Mouse (Mus musculus) megakaryocyte, embryonic 14.5 days (primary cell): Measurements from ENCODE around the gene C2cd4c. TPM values are rescaled to one million over a fixed set of nuclear protein-coding genes. Genes with fewer than 3 reads are reported as not detected.

ENCODE experiments used
- H3K27me3 ChIP-seq: replicated peaks from 2 replicates; pipeline ENCODE3; 2012; ENCODE audit warnings: inconsistent platforms
- H3K36me3 ChIP-seq: replicated peaks from 2 replicates; pipeline ENCODE3; 2012; ENCODE audit warnings: low read length, inconsistent platforms, mixed read lengths
- H3K4me1 ChIP-seq: 2 replicates; pipeline ENCODE4 v1.6.1; 2012; ENCODE audit warnings: inconsistent platforms
- H3K4me3 ChIP-seq: replicated peaks from 2 replicates; pipeline ENCODE3; 2012; ENCODE audit warnings: moderate library complexity, mild to moderate bottlenecking, inconsistent platforms
- H3K9me3 ChIP-seq: 2 replicates; pipeline ENCODE4 v1.6.1; 2012; ENCODE audit warnings: inconsistent platforms
- FLI1 ChIP-seq: IDR thresholded peaks from 2 replicates; pipeline ENCODE4 v1.6.1; 2012; ENCODE audit warnings: low read length, inconsistent platforms, mixed read lengths
- GATA1 ChIP-seq: IDR thresholded peaks from 3 replicates; pipeline ENCODE4 v1.6.1; 2012; ENCODE audit warnings: mixed read lengths, low read length, inconsistent platforms, borderline replicate concordance
- polyA plus RNA-seq: library from polyadenylated mRNA; stranded (reverse); fragments of >175 nt; gene quantifications from 2 replicates; pipeline ENCODE4 v1.2.3, GENCODE M21; 2012; ENCODE audit warnings: low replicate concordance; ENCODE audit not compliant: insufficient read depth

Gene C2cd4c
- polyA plus RNA-seq, 1 experiment = not detected

GRCm38 (mm10) chr10:79581501-79581900 lies 32.3 kb downstream of the C2cd4c start:
- no peak overlapping the region for H3K4me3 ChIP-seq
- no peaks in the 10 kb centered on the region for H3K36me3 ChIP-seq
- TF ChIP-seq FLI1 (no peak), GATA1 (no peak)
- no peaks in the 10 kb centered on the region for H3K4me1 ChIP-seq
- peaks cover 10% of the 10 kb centered on the region for H3K9me3 ChIP-seq
- H3K27me3 ChIP-seq = peaks cover 45% of the 10 kb centered on the region

GRCm38 (mm10) chr10:79580811-79581210 lies 33.0 kb downstream of the C2cd4c start:
- TF ChIP-seq GATA1 (no peak), FLI1 (no peak)

GRCm38 (mm10) chr10:79580356-79580755 lies 33.5 kb downstream of the C2cd4c start:
- no peaks in the 10 kb centered on the region for H3K4me1 ChIP-seq
- H3K9me3 ChIP-seq = peaks cover 10% of the 10 kb centered on the region
- H3K36me3 ChIP-seq = no peaks in the 10 kb centered on the region
- TF ChIP-seq FLI1 (no peak), GATA1 (no peak)
- no peak overlapping the region for H3K4me3 ChIP-seq
- H3K27me3 ChIP-seq = peaks cover 37% of the 10 kb centered on the region

More at GRCm38 (mm10) chr10:79580811-79581210, 33.0 kb downstream of the C2cd4c start:
- Histone ChIP-seq H3K4me3 (no peak overlapping the region), H3K27me3 (peaks cover 39% of the 10 kb centered on the region), H3K36me3 (no peaks in the 10 kb centered on the region), H3K4me1 (no peaks in the 10 kb centered on the region), H3K9me3 (peaks cover 10% of the 10 kb centered on the region)

GRCm38 (mm10) chr10:79579781-79580180 lies 34.0 kb downstream of the C2cd4c start:
- peaks cover 10% of the 10 kb centered on the region for H3K9me3 ChIP-seq
- H3K4me3 ChIP-seq = no peak overlapping the region
- TF ChIP-seq GATA1 (no peak), FLI1 (no peak)
- H3K27me3 ChIP-seq = peaks cover 35% of the 10 kb centered on the region
- H3K4me1 ChIP-seq = no peaks in the 10 kb centered on the region
- no peaks in the 10 kb centered on the region for H3K36me3 ChIP-seq

- no peak overlapping the region for H3K4me3 ChIP-seq
- TF ChIP-seq FLI1 (no peak), GATA1 (no peak)
- peaks cover 10% of the 10 kb centered on the region for H3K9me3 ChIP-seq
These were observed 34.9 kb downstream of the C2cd4c start for GRCm38 (mm10) chr10:79578891-79579290.

GRCm38 (mm10) chr10:79578276-79578675 lies 35.5 kb downstream of the C2cd4c start:
- TF ChIP-seq FLI1 (no peak), GATA1 (no peak)
- H3K36me3 ChIP-seq = no peaks in the 10 kb centered on the region
- H3K4me3 ChIP-seq = no peak overlapping the region
- peaks cover 24% of the 10 kb centered on the region for H3K27me3 ChIP-seq
- peaks cover 10% of the 10 kb centered on the region for H3K9me3 ChIP-seq
- no peaks in the 10 kb centered on the region for H3K4me1 ChIP-seq

More at GRCm38 (mm10) chr10:79578891-79579290, 34.9 kb downstream of the C2cd4c start:
- Histone ChIP-seq H3K4me1 (no peaks in the 10 kb centered on the region), H3K36me3 (no peaks in the 10 kb centered on the region), H3K27me3 (peaks cover 28% of the 10 kb centered on the region)

GRCm38 (mm10) chr10:79577376-79577775 lies 36.4 kb downstream of the C2cd4c start:
- Histone ChIP-seq H3K4me1 (no peaks in the 10 kb centered on the region), H3K36me3 (no peaks in the 10 kb centered on the region), H3K4me3 (no peak overlapping the region), H3K27me3 (peaks cover 24% of the 10 kb centered on the region), H3K9me3 (peaks cover 10% of the 10 kb centered on the region)
- TF ChIP-seq GATA1 (no peak), FLI1 (no peak)

- peaks cover 4% of the 10 kb centered on the region for H3K9me3 ChIP-seq
- TF ChIP-seq FLI1 (no peak), GATA1 (no peak)
- no peaks in the 10 kb centered on the region for H3K36me3 ChIP-seq
- peaks cover 24% of the 10 kb centered on the region for H3K27me3 ChIP-seq
- H3K4me3 ChIP-seq = no peak overlapping the region
- H3K4me1 ChIP-seq = no peaks in the 10 kb centered on the region
These were observed 38.1 kb downstream of the C2cd4c start for GRCm38 (mm10) chr10:79575754-79576153.

- Histone ChIP-seq H3K4me1 (no peaks in the 10 kb centered on the region), H3K9me3 (peaks cover 4% of the 10 kb centered on the region)
These were observed 39.0 kb downstream of the C2cd4c start for GRCm38 (mm10) chr10:79574796-79575195.

GRCm38 (mm10) chr10:79574350-79574749 lies 39.5 kb downstream of the C2cd4c start:
- Histone ChIP-seq H3K4me1 (no peaks in the 10 kb centered on the region), H3K9me3 (peaks cover 4% of the 10 kb centered on the region), H3K36me3 (no peaks in the 10 kb centered on the region)

More at GRCm38 (mm10) chr10:79574796-79575195, 39.0 kb downstream of the C2cd4c start:
- H3K36me3 ChIP-seq = no peaks in the 10 kb centered on the region
- peaks cover 22% of the 10 kb centered on the region for H3K27me3 ChIP-seq
- TF ChIP-seq GATA1 = no peak
- TF ChIP-seq FLI1 = no peak
- H3K4me3 ChIP-seq = no peak overlapping the region

More at GRCm38 (mm10) chr10:79574350-79574749, 39.5 kb downstream of the C2cd4c start:
- no peak overlapping the region for H3K4me3 ChIP-seq
- TF ChIP-seq FLI1 (no peak), GATA1 (no peak)
- H3K27me3 ChIP-seq = peaks cover 17% of the 10 kb centered on the region
